Comparison of ENCODE assay signal across 23 mouse cellular contexts in the genomic region with DNA sequence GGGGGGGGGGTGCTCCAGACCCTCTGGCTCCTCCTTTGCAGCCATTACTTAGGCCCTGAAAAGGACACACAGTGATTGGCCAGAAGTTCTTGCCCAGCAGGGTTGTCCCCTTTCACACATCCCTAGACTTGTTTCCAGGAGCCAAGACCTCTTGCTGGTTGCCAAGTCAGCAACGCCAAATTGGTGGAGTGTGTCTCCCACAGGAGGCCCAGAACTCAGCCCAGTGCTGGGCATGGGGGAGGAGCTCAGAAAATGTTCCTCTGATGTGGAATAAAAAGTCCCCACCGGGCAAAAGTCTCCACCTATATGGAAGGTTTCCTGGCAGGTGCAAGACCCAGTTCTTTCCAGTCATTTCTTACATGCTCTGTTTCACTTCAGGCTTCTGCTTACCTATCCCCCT. TPM values are rescaled to one million over a fixed set of nuclear protein-coding genes. Genes with fewer than 3 reads are reported as not detected.
DNase-seq lines count a peak whose midpoint lies in the region; ATAC-seq lines count a peak whose summit lies in the region.
"Had no signal": no experiment of that assay in that cellular context is flagged by ENCODE, and none has a peak within 500 bp of the region (broad histone marks: within the 10 kb centered on the region; RNA-seq: fewer than 3 reads in every experiment).

No protein-coding gene starts in this region.

- H3K27ac ChIP-seq in neural tube, embryonic 11.5 days (ENCODE audit: low read depth, low read length), result no peak overlapping the region
- H3K27ac ChIP-seq: hindbrain, embryonic 14.5 days had no signal

- H3K9ac ChIP-seq in neural tube, embryonic 11.5 days (ENCODE audit: low read length), result no peak overlapping the region
- H3K9ac ChIP-seq: forebrain, postnatal 0 days; hindbrain, embryonic 14.5 days had no signal

- H3K4me1 ChIP-seq in neural tube, embryonic 11.5 days (ENCODE audit: control insufficient read depth, insufficient read depth, low read length), result peaks cover 58% of the 10 kb centered on the region

- H3K36me3 ChIP-seq in neural tube, embryonic 11.5 days (ENCODE audit: control insufficient read depth, insufficient read depth, low read length), result no peaks in the 10 kb centered on the region

- no peak for ATAC-seq in neural tube, embryonic 11.5 days (ENCODE audit: insufficient read depth, low FRiP score, low TSS enrichment)
- ATAC-seq in monocyte, adult 5-6 weeks (replicated peaks; ENCODE audit: insufficient number of reproducible peaks, low FRiP score, low TSS enrichment, poor library complexity, severe bottlenecking), result no peak
- ATAC-seq: forebrain, postnatal 0 days had no signal

- H3K27me3 ChIP-seq in neural tube, embryonic 11.5 days (ENCODE audit: control insufficient read depth, insufficient read depth, low read length), result peaks cover 53% of the 10 kb centered on the region

- H3K4me3 ChIP-seq in neural tube, embryonic 11.5 days (ENCODE audit: low read depth, low read length), result no peak overlapping the region
- H3K4me3 ChIP-seq: erythroblast, embryonic 14.5 days had no signal

- H3K4me2 ChIP-seq in neural tube, embryonic 11.5 days (ENCODE audit: low read depth), result no peak overlapping the region
- H3K4me2 ChIP-seq: hindbrain, embryonic 14.5 days had no signal

- H3K9me3 ChIP-seq in neural tube, embryonic 11.5 days (ENCODE audit: control insufficient read depth, low read length), result no peaks in the 10 kb centered on the region

- peak; percentile 43 to 72 for DNase-seq in adrenal gland, adult (ENCODE audit: inconsistent age in 2 of 2, low spot score in 1 of 2)
- no peak for DNase-seq in adrenal gland, postnatal 25 days
- peak; percentile 13 for DNase-seq in neural tube, embryonic 11.5 days (ENCODE audit: low spot score)
- no peak for DNase-seq in neural tube, embryonic 10.5 days (ENCODE audit: extremely low spot score, low spot score)
- peak; percentile 86 for DNase-seq in kidney, postnatal 14 days
- DNase-seq in layer of hippocampus, postnatal 36 days, result no peak
- no peak for DNase-seq in gastrocnemius, postnatal 25 days
- DNase-seq: cerebellum, adult 2 months; forebrain, postnatal 0 days; gastrocnemius, postnatal 10 days; lung, adult 2 months; right cerebral cortex, adult 18-20 months; spleen, adult 18-20 months; thymus, postnatal 14 days had no signal

- WGBS in neural tube, embryonic 11.5 days, result 3% methylated on average over 2 of the region's 2 CpGs

RNA-seq across cellular contexts. Expression of a gene that starts 12.2 kb away (rescaled TPM):
- total RNA-seq in adrenal gland, postnatal 25 days (2021), result 202 and 263 TPM in 2 replicates
- polyA plus RNA-seq in neural tube, embryonic 11.5 days (2014; fragmentation: Nextera tagmentation; extraction: Ambion mirVana), result 60.7 and 67.9 TPM in 2 replicates
- total RNA-seq in layer of hippocampus, postnatal 36 days (2021), result not detected
- under 1 TPM; 0.15 to 0.19 TPM for total RNA-seq in gastrocnemius, postnatal 25 days (2021)
- not detected in 3 replicates for total RNA-seq in monocyte, adult 5-6 weeks (2017)
- total RNA-seq: forebrain, postnatal 0 days; heart, adult 8-10 months; layer of hippocampus, adult 18-20 months; liver, adult 2 months; megakaryocyte progenitor cell, adult 5-6 weeks had no signal
- polyA plus RNA-seq: cerebellum, adult 2 months; cortical plate, adult 2 months; erythroblast, embryonic 14.5 days; forebrain, postnatal 0 days; heart, postnatal 0 days; liver, adult 2 months; lung, adult 2 months had no signal

RNA-seq across cellular contexts. Expression of a gene that starts 22.7 kb away (rescaled TPM):
- total RNA-seq in adrenal gland, postnatal 25 days (2021), result 84.9 and 94.6 TPM in 2 replicates
- 27.9 and 28.2 TPM in 2 replicates for polyA plus RNA-seq in neural tube, embryonic 11.5 days (2014; fragmentation: Nextera tagmentation; extraction: Ambion mirVana)
- not detected for total RNA-seq in layer of hippocampus, postnatal 36 days (2021)
- under 1 TPM; 0.28 to 0.46 TPM for total RNA-seq in gastrocnemius, postnatal 25 days (2021)
- not detected in 3 replicates for total RNA-seq in monocyte, adult 5-6 weeks (2017)
- total RNA-seq: forebrain, postnatal 0 days; heart, adult 8-10 months; layer of hippocampus, adult 18-20 months; liver, adult 2 months; megakaryocyte progenitor cell, adult 5-6 weeks had no signal
- polyA plus RNA-seq: cortical plate, adult 2 months; erythroblast, embryonic 14.5 days; forebrain, postnatal 0 days; heart, postnatal 0 days had no signal

RNA-seq across cellular contexts. Expression of a gene that starts 27.4 kb away (rescaled TPM):
- total RNA-seq in adrenal gland, postnatal 25 days (2021), result 54.7 and 58.6 TPM in 2 replicates
- 65.5 and 65.9 TPM in 2 replicates for polyA plus RNA-seq in neural tube, embryonic 11.5 days (2014; fragmentation: Nextera tagmentation; extraction: Ambion mirVana)
- total RNA-seq in layer of hippocampus, postnatal 36 days (2021), result not detected
- total RNA-seq in gastrocnemius, postnatal 25 days (2021), result 1 to 10 TPM in 1 of 2 experiments, under 1 TPM in 1; 0.28 to 1.1 TPM
- total RNA-seq in monocyte, adult 5-6 weeks (2017), result not detected in 3 replicates
- total RNA-seq: forebrain, postnatal 0 days; heart, adult 8-10 months; layer of hippocampus, adult 18-20 months; megakaryocyte progenitor cell, adult 5-6 weeks had no signal
- polyA plus RNA-seq: cerebellum, adult 2 months; cortical plate, adult 2 months; erythroblast, embryonic 14.5 days; forebrain, postnatal 0 days had no signal

RNA-seq across cellular contexts. Expression of a gene that starts 33.2 kb away (rescaled TPM):
- 74.4 and 78.8 TPM in 2 replicates for total RNA-seq in adrenal gland, postnatal 25 days (2021)
- polyA plus RNA-seq in neural tube, embryonic 11.5 days (2014; fragmentation: Nextera tagmentation; extraction: Ambion mirVana), result 81.4 and 87.2 TPM in 2 replicates
- total RNA-seq in layer of hippocampus, postnatal 36 days (2021), result not detected
- total RNA-seq in gastrocnemius, postnatal 25 days (2021), result under 1 TPM; 0.31 to 0.62 TPM
- not detected in 3 replicates for total RNA-seq in monocyte, adult 5-6 weeks (2017)
- total RNA-seq: forebrain, postnatal 0 days; heart, adult 8-10 months; layer of hippocampus, adult 18-20 months; liver, adult 2 months; megakaryocyte progenitor cell, adult 5-6 weeks had no signal
- polyA plus RNA-seq: cortical plate, adult 2 months; erythroblast, embryonic 14.5 days; forebrain, postnatal 0 days; heart, postnatal 0 days had no signal

RNA-seq across cellular contexts. Expression of a gene that starts 44.1 kb away (rescaled TPM):
- total RNA-seq in adrenal gland, postnatal 25 days (2021), result 36.5 and 36.8 TPM in 2 replicates
- 49.0 and 49.1 TPM in 2 replicates for polyA plus RNA-seq in neural tube, embryonic 11.5 days (2014; fragmentation: Nextera tagmentation; extraction: Ambion mirVana)
- total RNA-seq in layer of hippocampus, postnatal 36 days (2021), result not detected
- under 1 TPM; 0.38 to 0.64 TPM for total RNA-seq in gastrocnemius, postnatal 25 days (2021)
- total RNA-seq in monocyte, adult 5-6 weeks (2017), result not detected in 3 replicates
- total RNA-seq: forebrain, postnatal 0 days; layer of hippocampus, adult 18-20 months had no signal
- polyA plus RNA-seq: cortical plate, adult 2 months; erythroblast, embryonic 14.5 days; forebrain, postnatal 0 days had no signal

Comparison
In these comparisons a context has a peak if more than half of its experiments do, and no peak if none do; other contexts are left out.
1. DNase-seq: peak in adrenal gland, adult (2 of 2), neural tube, embryonic 11.5 days (single experiment) and kidney, postnatal 14 days (single experiment); none in adrenal gland, postnatal 25 days (single experiment), neural tube, embryonic 10.5 days (single experiment), layer of hippocampus, postnatal 36 days (0 of 2) and gastrocnemius, postnatal 25 days (single experiment).
2. RNA of a gene that starts 12.2 kb away (total RNA-seq): 202 to 263 TPM in adrenal gland, postnatal 25 days; 0.15 to 0.19 TPM in gastrocnemius, postnatal 25 days, not detected in layer of hippocampus, postnatal 36 days and not detected in monocyte, adult 5-6 weeks; every median in the first group is over 100 times any median in the second.
3. RNA of a gene that starts 22.7 kb away (total RNA-seq): 84.9 to 94.6 TPM in adrenal gland, postnatal 25 days; 0.28 to 0.46 TPM in gastrocnemius, postnatal 25 days, not detected in layer of hippocampus, postnatal 36 days and not detected in monocyte, adult 5-6 weeks; every median in the first group is over 10 times any median in the second.
4. RNA of a gene that starts 27.4 kb away (total RNA-seq): 54.7 to 58.6 TPM in adrenal gland, postnatal 25 days; 0.28 to 1.1 TPM in gastrocnemius, postnatal 25 days, not detected in layer of hippocampus, postnatal 36 days and not detected in monocyte, adult 5-6 weeks; every median in the first group is over 10 times any median in the second.